Mouse (Mus musculus) CD4-positive, CD25-positive, alpha-beta regulatory T cell, adult 2 months (primary cell): ENCODE measurements around the gene Thegl.
A peak's percentile ranks its signal among the peaks of the same experiment; 100 is the strongest.
"Not testable (repeated sequence)": the region's sequence is repeated elsewhere in the genome, so short reads cannot be mapped to it uniquely, and the experiment has no call there.

Experiments used
- DNase-seq: peaks from one replicate; pipeline ENCODE4 v3.0.0-alpha.2; 2012; ENCODE audit warnings: low read depth, low spot score

Gene Thegl

GRCm38 (mm10) chr5:77094510-77095491 is 79.0 kb downstream of the Thegl start:
- peak; percentile 86 for DNase-seq

GRCm38 (mm10) chr5:77096194-77096593 is 80.4 kb downstream of the Thegl start:
- DNase-seq = not testable (repeated sequence)

GRCm38 (mm10) chr5:77097686-77098085 is 81.9 kb downstream of the Thegl start:
- DNase-seq = no peak

GRCm38 (mm10) chr5:77098874-77099273 is 83.1 kb downstream of the Thegl start:
- no peak for DNase-seq

GRCm38 (mm10) chr5:77099317-77099996 is 83.6 kb downstream of the Thegl start:
- no peak for DNase-seq

GRCm38 (mm10) chr5:77099997-77100380 is 84.2 kb downstream of the Thegl start:
- no peak for DNase-seq

GRCm38 (mm10) chr5:77100691-77101090 is 84.9 kb downstream of the Thegl start:
- no peak for DNase-seq

GRCm38 (mm10) chr5:77102522-77103365 is 86.9 kb downstream of the Thegl start:
- DNase-seq = no peak

GRCm38 (mm10) chr5:77107146-77107822 is 91.5 kb downstream of the Thegl start:
- DNase-seq = no peak

GRCm38 (mm10) chr5:77108806-77109205 is 93.0 kb downstream of the Thegl start:
- no peak for DNase-seq

- no peak for DNase-seq
These were observed 94.0 kb downstream of the Thegl start for GRCm38 (mm10) chr5:77109814-77110213.
